Mouse (Mus musculus): ENCODE measurements around the gene Prkcb. TPM values are rescaled to one million over a fixed set of nuclear protein-coding genes. Genes with fewer than 3 reads are reported as not detected.

Gene Prkcb
- polyA plus RNA-seq, 1 experiment from 2014 or later, result 3.3 TPM

GRCm38 (mm10) chr7:122327942-122328341 is 39.4 kb downstream of the Prkcb start:
- Histone ChIP-seq H3K36me3 (no peaks in the 10 kb centered on the region), H3K4me2 (no peak overlapping the region), H3K27ac (no peak overlapping the region), H3K4me1 (replicated peaks) (no peaks in the 10 kb centered on the region), H3K27me3 (no peaks in the 10 kb centered on the region), H3K4me3 (no peak overlapping the region), H3K9me3 (replicated peaks) (no peaks in the 10 kb centered on the region), H3K9ac (no peak overlapping the region)
- ATAC-seq (replicated peaks; ENCODE audit: insufficient number of reproducible peaks, insufficient read depth, low FRiP score, low read depth), result no peak
- WGBS, result 88% methylated on average over 3 of the region's 3 CpGs

GRCm38 (mm10) chr7:122328466-122328865 is 39.9 kb downstream of the Prkcb start:
- H3K9ac ChIP-seq, result no peak overlapping the region
- H3K4me1 ChIP-seq (replicated peaks), result no peaks in the 10 kb centered on the region
- H3K36me3 ChIP-seq, result no peaks in the 10 kb centered on the region
- 85% methylated on average over 5 of the region's 5 CpGs for WGBS
- no peak overlapping the region for H3K4me2 ChIP-seq
- H3K9me3 ChIP-seq (replicated peaks), result no peaks in the 10 kb centered on the region
- H3K27ac ChIP-seq, result no peak overlapping the region
- H3K27me3 ChIP-seq, result no peaks in the 10 kb centered on the region
- no peak overlapping the region for H3K4me3 ChIP-seq
- no peak for ATAC-seq (replicated peaks; ENCODE audit: insufficient number of reproducible peaks, insufficient read depth, low FRiP score, low read depth)

GRCm38 (mm10) chr7:122329588-122329987 is 41.0 kb downstream of the Prkcb start:
- Histone ChIP-seq H3K4me3 (no peak overlapping the region), H3K27me3 (no peaks in the 10 kb centered on the region), H3K36me3 (no peaks in the 10 kb centered on the region), H3K9ac (no peak overlapping the region), H3K27ac (no peak overlapping the region), H3K4me2 (no peak overlapping the region), H3K4me1 (replicated peaks) (no peaks in the 10 kb centered on the region), H3K9me3 (replicated peaks) (no peaks in the 10 kb centered on the region)
- 73% methylated on average over 4 of the region's 4 CpGs for WGBS
- no peak for ATAC-seq (replicated peaks; ENCODE audit: insufficient number of reproducible peaks, insufficient read depth, low FRiP score, low read depth)

- no peaks in the 10 kb centered on the region for H3K27me3 ChIP-seq
- ATAC-seq (replicated peaks; ENCODE audit: insufficient number of reproducible peaks, insufficient read depth, low FRiP score, low read depth), result no peak
- no peak overlapping the region for H3K4me3 ChIP-seq
- H3K4me2 ChIP-seq, result no peak overlapping the region
- H3K4me1 ChIP-seq (replicated peaks), result no peaks in the 10 kb centered on the region
- 79% methylated on average over 7 of the region's 7 CpGs for WGBS
- H3K27ac ChIP-seq, result no peak overlapping the region
- no peaks in the 10 kb centered on the region for H3K9me3 ChIP-seq (replicated peaks)
- H3K9ac ChIP-seq, result no peak overlapping the region
- H3K36me3 ChIP-seq, result no peaks in the 10 kb centered on the region
Measured at GRCm38 (mm10) chr7:122333686-122334085, 45.1 kb downstream of the Prkcb start.

GRCm38 (mm10) chr7:122337302-122337701 is 48.8 kb downstream of the Prkcb start:
- Histone ChIP-seq H3K36me3 (no peaks in the 10 kb centered on the region), H3K4me1 (replicated peaks) (no peaks in the 10 kb centered on the region), H3K9ac (no peak overlapping the region), H3K27ac (no peak overlapping the region), H3K27me3 (no peaks in the 10 kb centered on the region), H3K9me3 (replicated peaks) (no peaks in the 10 kb centered on the region), H3K4me3 (no peak overlapping the region), H3K4me2 (no peak overlapping the region)
- no peak for ATAC-seq (replicated peaks; ENCODE audit: insufficient number of reproducible peaks, insufficient read depth, low FRiP score, low read depth)
- 66% methylated on average over 3 of the region's 3 CpGs for WGBS

- Histone ChIP-seq H3K4me2 (no peak overlapping the region), H3K4me1 (replicated peaks) (no peaks in the 10 kb centered on the region), H3K27me3 (no peaks in the 10 kb centered on the region), H3K9ac (no peak overlapping the region), H3K4me3 (no peak overlapping the region), H3K9me3 (replicated peaks) (no peaks in the 10 kb centered on the region), H3K27ac (no peak overlapping the region), H3K36me3 (no peaks in the 10 kb centered on the region)
- no peak for ATAC-seq (replicated peaks; ENCODE audit: insufficient number of reproducible peaks, insufficient read depth, low FRiP score, low read depth)
- WGBS, result 55% methylated on average over 3 of the region's 3 CpGs
Measured at GRCm38 (mm10) chr7:122338055-122338454, 49.5 kb downstream of the Prkcb start.

GRCm38 (mm10) chr7:122339476-122339875 is 50.9 kb downstream of the Prkcb start:
- no peak for ATAC-seq (replicated peaks; ENCODE audit: insufficient number of reproducible peaks, insufficient read depth, low FRiP score, low read depth)
- Histone ChIP-seq H3K9me3 (replicated peaks) (no peaks in the 10 kb centered on the region), H3K4me2 (no peak overlapping the region), H3K36me3 (no peaks in the 10 kb centered on the region), H3K9ac (no peak overlapping the region), H3K27ac (no peak overlapping the region), H3K4me3 (no peak overlapping the region), H3K4me1 (replicated peaks) (no peaks in the 10 kb centered on the region), H3K27me3 (no peaks in the 10 kb centered on the region)
- WGBS, result 65% methylated on average over 2 of the region's 2 CpGs

- Histone ChIP-seq H3K9me3 (replicated peaks) (no peaks in the 10 kb centered on the region), H3K36me3 (no peaks in the 10 kb centered on the region), H3K27me3 (no peaks in the 10 kb centered on the region), H3K4me3 (no peak overlapping the region), H3K4me1 (replicated peaks) (no peaks in the 10 kb centered on the region), H3K9ac (no peak overlapping the region), H3K4me2 (no peak overlapping the region), H3K27ac (no peak overlapping the region)
- 46% methylated on average over 3 of the region's 3 CpGs for WGBS
- no peak for ATAC-seq (replicated peaks; ENCODE audit: insufficient number of reproducible peaks, insufficient read depth, low FRiP score, low read depth)
Measured at GRCm38 (mm10) chr7:122341813-122342212, 53.3 kb downstream of the Prkcb start.

- H3K27ac ChIP-seq, result no peak overlapping the region
- no peak overlapping the region for H3K4me3 ChIP-seq
- 54% methylated on average over 7 of the region's 7 CpGs for WGBS
- no peak overlapping the region for H3K4me2 ChIP-seq
- H3K27me3 ChIP-seq, result no peaks in the 10 kb centered on the region
- H3K4me1 ChIP-seq (replicated peaks), result no peaks in the 10 kb centered on the region
- H3K9ac ChIP-seq, result no peak overlapping the region
- H3K9me3 ChIP-seq (replicated peaks), result no peaks in the 10 kb centered on the region
- ATAC-seq (replicated peaks; ENCODE audit: insufficient number of reproducible peaks, insufficient read depth, low FRiP score, low read depth), result no peak
- H3K36me3 ChIP-seq, result no peaks in the 10 kb centered on the region
Measured at GRCm38 (mm10) chr7:122344656-122345055, 56.1 kb downstream of the Prkcb start.

GRCm38 (mm10) chr7:122346251-122347242 is 58.0 kb downstream of the Prkcb start:
- Histone ChIP-seq H3K4me2 (no peak overlapping the region), H3K27ac (no peak overlapping the region), H3K9me3 (replicated peaks) (no peaks in the 10 kb centered on the region), H3K9ac (no peak overlapping the region), H3K4me1 (replicated peaks) (no peaks in the 10 kb centered on the region), H3K36me3 (no peaks in the 10 kb centered on the region), H3K27me3 (no peaks in the 10 kb centered on the region), H3K4me3 (no peak overlapping the region)
- 46% methylated on average over 14 of the region's 14 CpGs for WGBS
- ATAC-seq (replicated peaks; ENCODE audit: insufficient number of reproducible peaks, insufficient read depth, low FRiP score, low read depth), result no peak

- H3K4me2 ChIP-seq, result no peak overlapping the region
- H3K9me3 ChIP-seq (replicated peaks), result no peaks in the 10 kb centered on the region
- ATAC-seq (replicated peaks; ENCODE audit: insufficient number of reproducible peaks, insufficient read depth, low FRiP score, low read depth), result no peak
- H3K4me3 ChIP-seq, result no peak overlapping the region
- 56% methylated on average over 3 of the region's 3 CpGs for WGBS
- H3K27ac ChIP-seq, result no peak overlapping the region
- H3K4me1 ChIP-seq (replicated peaks), result no peaks in the 10 kb centered on the region
- H3K9ac ChIP-seq, result no peak overlapping the region
- no peaks in the 10 kb centered on the region for H3K27me3 ChIP-seq
- H3K36me3 ChIP-seq, result no peaks in the 10 kb centered on the region
Measured at GRCm38 (mm10) chr7:122347433-122347832, 58.9 kb downstream of the Prkcb start.

GRCm38 (mm10) chr7:122349961-122350360 is 61.4 kb downstream of the Prkcb start:
- no peaks in the 10 kb centered on the region for H3K36me3 ChIP-seq
- no peaks in the 10 kb centered on the region for H3K9me3 ChIP-seq (replicated peaks)
- H3K4me3 ChIP-seq, result no peak overlapping the region
- H3K27ac ChIP-seq, result no peak overlapping the region
- ATAC-seq (replicated peaks; ENCODE audit: insufficient number of reproducible peaks, insufficient read depth, low FRiP score, low read depth), result no peak
- WGBS, result 86% methylated on average over 5 of the region's 5 CpGs
- no peaks in the 10 kb centered on the region for H3K27me3 ChIP-seq
- H3K4me1 ChIP-seq (replicated peaks), result no peaks in the 10 kb centered on the region
- no peak overlapping the region for H3K4me2 ChIP-seq
- no peak overlapping the region for H3K9ac ChIP-seq
